Mouse (Mus musculus) midbrain, embryonic 15.5 days (tissue): ENCODE data around the gene Mfsd1. TPM values are rescaled to one million over a fixed set of nuclear protein-coding genes. Genes with fewer than 3 reads are reported as not detected.

ENCODE experiments used
- ATAC-seq: fragments of 200-750 bp; cut with Nextera tagmentation; replicated peaks from 2 replicates; pipeline ENCODE4 v1.8.0; 2017; ENCODE audit warnings: moderate TSS enrichment
- H3K27ac ChIP-seq: fragments of 300-500 bp; sonication (generic); 2 replicates; pipeline ENCODE4 v1.5.1; 2015; ENCODE audit warnings: mild to moderate bottlenecking, inconsistent platforms
- H3K27me3 ChIP-seq: fragments of 300-500 bp; sonication (generic); replicated peaks from 2 replicates; pipeline ENCODE4 v1.6.1; 2015; ENCODE audit warnings: inconsistent platforms
- H3K36me3 ChIP-seq: fragments of 300-500 bp; sonication (generic); replicated peaks from 2 replicates; pipeline ENCODE4 v1.6.1; 2015; ENCODE audit warnings: inconsistent platforms
- H3K4me1 ChIP-seq: fragments of 300-500 bp; sonication (generic); 2 replicates; pipeline ENCODE4 v1.6.1; 2015; ENCODE audit warnings: inconsistent platforms
- H3K4me2 ChIP-seq: fragments of 300-500 bp; sonication (generic); 2 replicates; pipeline ENCODE4 v1.6.1; 2015; ENCODE audit warnings: inconsistent platforms, mild to moderate bottlenecking, moderate library complexity
- H3K4me3 ChIP-seq: fragments of 300-500 bp; sonication (generic); 2 replicates; pipeline ENCODE4 v1.5.1; 2015; ENCODE audit warnings: mild to moderate bottlenecking, inconsistent platforms
- H3K9ac ChIP-seq: fragments of 300-500 bp; sonication (generic); 2 replicates; pipeline ENCODE4 v1.6.1; 2015; ENCODE audit warnings: mild to moderate bottlenecking, inconsistent platforms
- H3K9me3 ChIP-seq: fragments of 300-500 bp; sonication (generic); 2 replicates; pipeline ENCODE4 v1.6.1; 2016; ENCODE audit warnings: inconsistent platforms
- whole genome bisulfite sequencing: fragments of 180-500 bp; shearing (Covaris S2); methylation state at CpG from one replicate; pipeline ENCODE4 v1.1.7; 2015; ENCODE audit warnings: mixed read lengths; 5-methylcytosine and 5-hydroxymethylcytosine counted together
- polyA plus RNA-seq: library from polyadenylated mRNA; unstranded; fragments of >200 nt; fragmentation: Nextera tagmentation; extraction: Ambion mirVana; gene quantifications from 2 replicates; pipeline ENCODE4 v1.2.1, GENCODE M21; 2015

Mfsd1 gene
- polyA plus RNA-seq, 1 experiment from 2014 or later: 30.1 TPM

- WGBS: 35% methylated on average over 7 of the region's 7 CpGs
- Histone ChIP-seq H3K4me2 (no peak overlapping the region), H3K27ac (peak overlapping the region; percentile 43), H3K4me3 (no peak overlapping the region), H3K4me1 (peaks cover 6% of the 10 kb centered on the region), H3K27me3 (no peaks in the 10 kb centered on the region), H3K9me3 (no peaks in the 10 kb centered on the region), H3K9ac (no peak overlapping the region), H3K36me3 (no peaks in the 10 kb centered on the region)
- ATAC-seq: peak; percentile 69
Measured at GRCm38 (mm10) chr3:67645640-67646466, 63.3 kb downstream of the Mfsd1 start.

Other genes with a start within 250 kb of the Mfsd1 start
- 28.6 and 33.7 TPM in 2 replicates for gene Mlf1, start 208.6 kb upstream of the Mfsd1 start, polyA plus RNA-seq
- gene Gm17402, start 207.6 kb upstream of the Mfsd1 start, polyA plus RNA-seq: not detected in 2 replicates
- gene Gfm1, start 152.6 kb upstream of the Mfsd1 start, polyA plus RNA-seq: 30.8 and 31.0 TPM in 2 replicates
- 162 and 199 TPM in 2 replicates for gene Lxn, start 118.8 kb upstream of the Mfsd1 start, polyA plus RNA-seq
- 2.6 and 5.1 TPM in 2 replicates for gene Rarres1, start 67.2 kb upstream of the Mfsd1 start, polyA plus RNA-seq